Mouse (Mus musculus) heart, postnatal 25 days (tissue): ENCODE measurements around the gene Lyg1. TPM values are rescaled to one million over a fixed set of nuclear protein-coding genes. Genes with fewer than 3 reads are reported as not detected.
A peak's percentile ranks its signal among the peaks of the same experiment; 100 is the strongest.
"Not testable (repeated sequence)": the region's sequence is repeated elsewhere in the genome, so short reads cannot be mapped to it uniquely, and the experiment has no call there.

Experiments used
- DNase-seq: peaks from one replicate; pipeline ENCODE4 v3.0.0; 2022; ENCODE audit warnings: low spot score
- intact Hi-C: fragments of 180-260 bp; cut with DNase I; formaldehyde crosslinking; loops from one replicate; pipeline ENCODE4 v1.15.1; 2025
- total RNA-seq, 2 experiments: library from RNA; stranded (reverse); gene quantifications; 2 replicates each; pipeline ENCODE4 v1.2.3; 2021

The Lyg1 gene
- total RNA-seq: not detected

DNA sequence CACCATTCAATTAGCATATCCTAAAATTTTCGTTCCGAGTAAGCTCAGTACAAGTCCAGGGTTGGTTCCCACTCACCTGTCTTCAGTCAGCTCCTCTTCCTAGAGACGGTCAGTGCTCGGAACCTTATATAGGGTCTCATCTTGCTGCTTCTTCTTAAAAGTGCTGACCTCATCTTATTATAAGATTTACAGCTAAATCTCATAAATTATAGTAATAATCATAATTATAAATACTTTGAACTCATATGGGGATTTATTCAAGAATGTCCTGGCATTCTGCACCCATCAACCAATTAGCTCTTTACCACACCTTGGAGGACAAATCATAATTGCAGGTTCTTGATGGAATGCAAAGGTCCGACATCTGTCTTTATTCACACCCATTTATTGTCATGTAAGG, at the start of gene Lyg1:
Gene Lyg1, minus strand, starts transcription at position 101 of the 400 bp plus-strand sequence.
- intact Hi-C loops: no loop called here

GRCm38 (mm10) chr1:38006741-38007140, 49.2 kb upstream of the Lyg1 start:
- intact Hi-C loops: no loop called here
- DNase-seq: no peak

More for the DNA sequence above, at the start of gene Lyg1:
- DNase-seq: no peak

- DNase-seq: no peak
- intact Hi-C loops: no loop called here
Measured at GRCm38 (mm10) chr1:38003046-38003445, 45.5 kb upstream of the Lyg1 start.

DNA sequence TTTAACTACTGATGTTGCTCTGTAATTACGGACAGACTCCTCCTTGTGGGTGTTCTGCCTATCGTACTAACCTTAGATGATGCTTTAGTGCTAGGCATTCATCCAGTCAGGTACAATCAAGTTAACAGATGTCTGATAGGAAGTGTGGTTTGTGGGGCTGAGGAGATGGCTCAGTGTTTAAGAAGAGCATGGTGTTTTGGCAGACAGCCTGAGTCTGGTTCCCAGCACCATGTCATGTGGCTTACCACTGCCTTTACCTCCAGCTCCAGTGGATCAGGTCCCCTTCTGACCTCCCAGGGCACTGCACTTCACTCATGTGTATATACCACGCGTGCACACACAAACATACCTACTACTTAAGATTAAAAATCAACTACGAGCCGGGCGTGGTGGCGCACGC, 44.4 kb upstream of the Lyg1 start:
- intact Hi-C loops: no loop called here
- no peak for DNase-seq

DNA sequence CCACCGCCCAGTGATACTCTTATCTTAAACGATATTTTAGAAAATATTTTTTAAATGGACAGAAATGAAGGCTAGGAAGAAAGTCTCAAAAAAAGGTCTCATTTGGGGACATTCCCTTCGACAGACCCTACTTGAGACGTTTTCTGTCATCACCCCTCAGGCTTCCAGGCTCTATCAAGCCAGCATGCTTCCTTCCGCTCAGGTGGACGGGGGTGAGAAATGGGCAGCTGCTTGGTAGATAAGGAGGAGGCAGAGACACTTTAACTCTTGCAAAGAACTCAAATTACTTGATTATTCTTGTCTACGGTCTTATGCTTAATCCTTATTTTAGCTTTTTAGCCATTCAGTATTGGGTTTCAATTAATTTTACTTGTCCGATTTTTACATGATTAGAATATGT, 43.3 kb upstream of the Lyg1 start:
- no peak for DNase-seq
- intact Hi-C loops: no loop called here

GRCm38 (mm10) chr1:37999552-37999951, 42.0 kb upstream of the Lyg1 start:
- no peak for DNase-seq
- intact Hi-C loops: loop anchor here (5.0 to 10.0 kb wide), 2 partner anchors 107 to 135 kb away; partner anchors contain the start of genes Mitd1, Mrpl30 and Tsga10

- no peak for DNase-seq
- intact Hi-C loops: loop anchor here (5.0 to 10.0 kb wide), 2 partner anchors 106 to 134 kb away; partner anchors contain the start of genes Mitd1, Mrpl30 and Tsga10
Measured at GRCm38 (mm10) chr1:37998371-37999199, 41.0 kb upstream of the Lyg1 start.

- peak; percentile 89 for DNase-seq
- intact Hi-C loops: loop anchor here (2.0 to 10.0 kb wide), 3 partner anchors 106 to 133 kb away; partner anchors contain the start of genes Mitd1, Mrpl30 and Tsga10
Measured at GRCm38 (mm10) chr1:37997867-37998266, 40.3 kb upstream of the Lyg1 start, which contains the start of the genes Txndc9 and Eif5b. Gene Txndc9 (minus strand): TSS chr1:37997893. Gene Eif5b (plus strand): TSS chr1:37998010.

- intact Hi-C loops: loop anchor here (2.0 to 10.0 kb wide), 3 partner anchors 105 to 134 kb away; partner anchors contain the start of genes Mitd1, Mrpl30 and Tsga10
- DNase-seq: peak; percentile 98
Measured at GRCm38 (mm10) chr1:37996877-37997484, 39.4 kb upstream of the Lyg1 start.

- intact Hi-C loops: loop anchor here (2.0 to 10.0 kb wide), 3 partner anchors 104 to 135 kb away; partner anchors contain the start of genes Mitd1, Mrpl30 and Tsga10
- DNase-seq: no peak
Measured at GRCm38 (mm10) chr1:37996226-37996625, 38.7 kb upstream of the Lyg1 start.

- intact Hi-C loops: loop anchor here (5.0 kb wide), 1 partner anchor 86 kb away; no protein-coding TSS in a partner anchor
Measured at GRCm38 (mm10) chr1:37987856-37988255, 30.3 kb upstream of the Lyg1 start.

DNA sequence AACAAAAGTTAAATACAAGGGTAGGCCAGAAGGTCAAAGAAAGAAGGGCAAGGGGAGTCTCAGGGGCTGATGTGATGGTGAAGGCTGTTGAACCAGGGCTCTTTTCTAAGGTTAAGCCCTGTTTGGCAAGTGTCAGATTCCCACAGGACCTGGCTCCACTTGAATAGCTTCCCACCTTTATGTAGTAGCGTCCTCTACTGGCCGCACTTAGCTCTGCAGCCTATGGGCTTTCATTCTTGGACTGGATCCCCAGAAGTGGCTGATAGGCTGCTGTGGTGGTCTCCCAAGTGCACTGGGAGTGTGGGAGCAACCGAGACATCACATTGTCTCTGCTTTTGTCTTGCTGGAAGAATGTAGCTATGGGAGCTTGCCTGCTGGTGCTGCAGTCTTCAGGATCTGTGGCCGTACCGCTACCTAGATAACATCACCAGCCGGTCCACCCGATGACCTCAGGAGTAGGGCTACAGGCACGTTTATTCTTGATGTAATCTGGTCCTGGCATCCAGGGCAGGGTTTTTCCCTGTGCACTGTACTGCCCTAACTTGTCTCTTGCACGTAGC, 28.3 kb upstream of the Lyg1 start:
- DNase-seq: no peak
- intact Hi-C loops: loop anchor here (5.0 kb wide), 1 partner anchor 84 kb away; no protein-coding TSS in a partner anchor

More at GRCm38 (mm10) chr1:37987856-37988255, 30.3 kb upstream of the Lyg1 start:
- DNase-seq: no peak

DNA sequence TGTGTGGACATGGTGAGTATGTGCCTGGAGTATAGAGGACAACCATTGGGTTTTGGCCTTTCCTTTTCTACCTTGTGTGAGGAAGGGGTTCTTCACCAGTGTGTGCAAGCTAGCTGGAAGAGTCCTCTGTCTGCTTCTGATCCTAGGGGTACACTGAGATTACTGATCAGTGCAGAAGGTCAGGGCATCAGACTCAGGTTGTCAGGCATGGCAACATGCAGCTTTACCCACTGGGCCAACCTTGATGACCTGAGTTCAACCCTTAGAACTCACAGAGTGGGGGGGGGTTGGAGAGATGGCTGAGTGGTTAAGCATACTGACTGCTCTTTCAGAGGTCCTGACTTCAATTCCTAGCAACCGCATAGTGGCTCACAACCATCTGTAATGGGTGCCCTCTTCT, 26.8 kb upstream of the Lyg1 start:
- intact Hi-C loops: no loop called here
- DNase-seq: no peak

DNA sequence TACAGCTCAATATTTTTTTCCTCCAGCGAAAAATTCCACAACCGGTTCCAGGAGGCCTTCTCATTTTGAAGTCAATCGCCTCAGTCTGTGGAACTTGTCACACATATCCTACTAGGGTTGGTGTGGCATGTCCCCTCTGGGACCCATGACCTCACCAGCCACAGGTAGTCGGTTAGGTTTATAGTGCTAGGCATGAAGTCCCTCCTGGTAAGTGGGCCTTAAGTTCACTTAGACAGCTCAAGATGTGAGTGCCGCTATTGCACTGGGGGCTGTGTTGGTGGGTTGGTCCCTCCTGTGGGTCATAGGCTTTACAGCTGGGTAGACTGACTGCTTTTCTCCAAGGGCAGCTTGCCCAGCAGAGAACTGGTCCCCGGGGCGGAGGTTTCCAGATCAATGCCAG, 19.7 kb upstream of the Lyg1 start:
- DNase-seq: no peak
- intact Hi-C loops: no loop called here

DNA sequence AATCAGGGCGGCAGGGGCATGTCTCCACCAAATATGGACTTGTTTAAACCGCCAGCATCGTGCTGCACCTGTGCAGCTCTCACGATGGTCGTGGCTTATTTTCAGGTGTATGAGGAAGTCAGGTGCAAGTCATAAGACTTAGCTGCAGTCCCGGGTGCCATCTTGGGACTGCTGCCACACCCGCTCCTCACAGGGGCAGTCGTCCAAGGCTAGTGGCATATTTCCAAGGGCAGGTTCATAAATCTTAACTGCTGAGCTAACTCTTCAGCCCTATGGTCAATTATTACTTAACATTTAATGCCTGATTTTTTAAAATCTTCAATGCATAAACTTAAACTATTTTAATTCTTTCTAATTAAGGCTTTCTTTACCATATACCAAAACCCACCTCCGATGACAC, 19.1 kb upstream of the Lyg1 start:
- intact Hi-C loops, DNase-seq: not testable (repeated sequence)

GRCm38 (mm10) chr1:37971520-37971919, 14.0 kb upstream of the Lyg1 start:
- intact Hi-C loops: no loop called here
- no peak for DNase-seq

DNA sequence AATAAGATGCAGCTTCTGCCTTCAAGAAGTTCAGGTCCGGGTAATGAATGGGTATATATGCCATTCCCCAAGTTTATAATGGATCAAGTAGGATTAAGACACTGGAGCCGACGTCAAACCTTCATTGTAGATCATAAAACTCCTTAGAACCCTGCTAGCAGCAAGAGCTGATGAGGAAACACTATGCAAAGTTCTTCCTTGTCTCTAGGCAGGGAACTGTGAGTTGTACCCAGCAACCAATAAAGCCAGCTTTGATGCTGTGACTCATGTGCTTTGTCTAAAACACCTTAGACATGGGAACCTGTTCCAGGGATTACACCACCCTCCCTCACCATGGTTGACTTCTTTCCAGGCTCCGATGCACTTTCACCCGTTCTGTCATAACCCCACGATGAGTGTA, 11.2 kb upstream of the Lyg1 start:
- DNase-seq: no peak
- intact Hi-C loops: no loop called here

DNA sequence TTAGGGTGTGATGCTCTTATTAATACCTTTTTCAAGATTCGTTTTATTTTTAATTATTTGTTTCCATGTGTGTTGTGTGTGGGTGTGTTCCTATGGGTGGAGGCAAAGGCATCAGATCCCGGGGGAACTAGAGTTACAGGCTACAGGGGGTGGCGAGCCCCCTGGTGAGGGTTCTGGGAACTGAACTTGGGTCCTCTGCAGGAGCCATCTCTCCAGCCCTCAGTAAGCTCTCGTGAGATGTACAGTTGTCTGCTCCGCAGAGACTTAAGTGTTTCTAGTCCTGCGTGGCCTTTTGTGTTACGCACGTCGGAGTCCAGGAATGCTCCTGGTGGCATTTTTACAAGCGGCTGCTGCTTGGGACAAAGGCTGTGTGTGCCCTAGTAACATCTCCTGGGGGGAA, 8.0 kb upstream of the Lyg1 start:
- intact Hi-C loops: no loop called here
- no peak for DNase-seq

DNA sequence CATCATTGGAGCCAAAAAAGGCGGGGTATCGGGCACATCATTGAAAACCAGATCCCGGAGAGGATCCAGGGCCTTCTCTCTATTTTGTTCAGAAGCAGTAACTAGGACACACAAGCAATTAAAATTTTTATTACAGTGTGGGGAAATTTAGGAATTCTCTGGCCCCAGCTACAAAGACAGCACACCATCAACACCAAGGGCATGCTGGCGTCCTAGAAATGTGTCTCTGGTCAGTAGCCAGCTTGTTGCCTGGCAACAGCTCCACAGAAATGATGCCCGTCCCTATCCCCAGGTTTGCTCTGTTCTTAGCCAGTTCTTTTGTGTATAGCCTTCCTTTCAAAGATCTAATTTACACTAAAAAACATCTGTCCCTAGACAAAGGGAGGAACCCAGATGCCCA, 1.9 kb upstream of the Lyg1 start:
- intact Hi-C loops: no loop called here
- DNase-seq: no peak

- intact Hi-C loops: no loop called here
- no peak for DNase-seq
Measured at GRCm38 (mm10) chr1:37958516-37958915, 957 bp upstream of the Lyg1 start.
